Mouse (Mus musculus) mammary gland, adult 2 months (tissue): ENCODE results near the gene Folr2. TPM values are rescaled to one million over a fixed set of nuclear protein-coding genes. Genes with fewer than 3 reads are reported as not detected.

Experiments
- polyA plus RNA-seq: library from polyadenylated mRNA; depleted of rRNA; stranded (reverse); fragments of >200 nt; gene quantifications from 2 replicates; pipeline ENCODE4 v1.2.3, GENCODE M21; 2012; ENCODE audit warnings: low replicate concordance; rRNA removed

Gene Folr2
- polyA plus RNA-seq, result 99.2 and 198 TPM in 2 replicates

DNA sequence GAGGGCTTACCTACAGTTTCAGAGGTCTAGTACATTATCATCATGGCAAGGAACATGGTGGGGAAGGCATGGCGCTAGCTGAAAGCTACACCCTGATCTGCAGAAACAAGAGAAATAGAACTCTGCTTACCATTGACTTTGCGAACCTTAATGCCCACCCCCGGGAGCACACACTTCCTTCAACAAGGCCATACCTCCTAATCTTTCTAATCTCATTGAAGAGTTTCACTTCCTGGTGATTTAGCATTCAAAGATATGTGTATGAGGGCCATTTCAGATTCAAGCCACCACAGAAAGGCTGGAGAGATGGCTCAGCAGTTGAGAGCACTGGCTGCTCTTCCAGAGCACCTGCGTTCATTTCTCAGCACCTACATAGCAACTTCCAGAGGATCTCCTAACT lies at the start of gene Folr2:
Gene Folr2, minus strand, starts transcription at position 101 of the 400 bp plus-strand sequence.

GRCm38 (mm10) chr7:101906287-101906681 lies 49.3 kb upstream of the Folr2 start, which contains the start of gene Tomt:
Gene Tomt (minus strand): TSS chr7:101906359.

DNA sequence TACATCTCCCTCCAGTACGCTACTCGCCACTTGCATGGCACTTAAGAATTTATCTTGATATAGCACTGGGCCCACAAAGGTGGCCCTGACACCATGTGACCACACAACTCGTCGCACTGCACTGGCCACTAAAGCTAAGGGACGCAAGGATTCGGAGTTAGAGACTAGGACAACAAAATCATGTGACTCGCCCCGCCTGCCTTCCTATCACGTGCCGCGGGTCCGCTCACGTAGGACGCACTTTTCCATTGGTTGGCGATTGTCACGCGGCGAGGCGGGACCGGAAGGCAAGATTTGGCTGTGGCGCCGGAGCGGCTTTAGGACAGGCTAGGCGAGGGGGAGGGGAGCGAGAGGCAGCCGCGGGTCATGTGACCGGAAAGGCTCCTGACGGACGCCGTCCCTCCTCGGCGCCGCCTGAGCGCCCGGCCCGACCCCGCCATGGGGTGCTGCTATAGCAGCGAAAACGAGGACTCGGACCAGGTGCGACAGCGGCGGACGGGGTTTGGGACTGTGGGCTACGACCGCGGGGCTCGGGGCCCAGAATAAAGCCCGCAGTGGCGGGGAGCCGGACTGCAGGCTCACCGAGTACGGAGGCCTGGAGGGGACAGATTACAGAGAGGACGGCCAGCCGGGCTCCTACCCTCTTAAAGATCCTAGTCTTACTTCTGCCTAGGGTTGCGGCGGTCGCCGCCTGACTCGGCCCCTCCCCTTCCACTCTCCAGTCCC lies 48.7 kb upstream of the Folr2 start, which contains the start of gene Lamtor1:
Gene Lamtor1, plus strand, starts transcription at position 344 of the 726 bp plus-strand sequence.

DNA sequence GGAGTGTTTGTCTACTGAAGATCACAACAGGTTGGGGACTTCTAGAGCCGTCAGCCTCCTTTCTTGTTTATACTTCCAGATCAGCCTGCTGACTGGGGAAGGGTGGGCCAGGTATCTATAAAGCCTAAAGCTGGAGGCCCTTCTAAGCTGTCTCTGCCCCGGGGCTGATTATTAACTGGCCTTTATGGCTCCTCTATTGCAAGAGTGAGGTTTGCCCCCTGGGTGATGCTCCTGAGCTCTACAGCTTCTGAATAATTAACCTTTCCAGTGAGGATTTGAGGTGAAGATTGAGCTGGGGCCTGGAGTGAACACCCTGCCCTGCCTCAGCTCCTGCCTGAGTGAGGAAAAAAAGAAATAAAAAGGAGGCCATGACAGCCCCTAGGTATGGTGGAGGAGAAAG lies 13.6 kb upstream of the Folr2 start, which contains the start of gene Folr1:
Gene Folr1, minus strand, starts transcription at position 160 of the 400 bp plus-strand sequence.

GRCm38 (mm10) chr7:101863415-101863814 lies 6.4 kb upstream of the Folr2 start, which contains the start of gene Anapc15:
Gene Anapc15 (plus strand): TSS chr7:101863715.

DNA sequence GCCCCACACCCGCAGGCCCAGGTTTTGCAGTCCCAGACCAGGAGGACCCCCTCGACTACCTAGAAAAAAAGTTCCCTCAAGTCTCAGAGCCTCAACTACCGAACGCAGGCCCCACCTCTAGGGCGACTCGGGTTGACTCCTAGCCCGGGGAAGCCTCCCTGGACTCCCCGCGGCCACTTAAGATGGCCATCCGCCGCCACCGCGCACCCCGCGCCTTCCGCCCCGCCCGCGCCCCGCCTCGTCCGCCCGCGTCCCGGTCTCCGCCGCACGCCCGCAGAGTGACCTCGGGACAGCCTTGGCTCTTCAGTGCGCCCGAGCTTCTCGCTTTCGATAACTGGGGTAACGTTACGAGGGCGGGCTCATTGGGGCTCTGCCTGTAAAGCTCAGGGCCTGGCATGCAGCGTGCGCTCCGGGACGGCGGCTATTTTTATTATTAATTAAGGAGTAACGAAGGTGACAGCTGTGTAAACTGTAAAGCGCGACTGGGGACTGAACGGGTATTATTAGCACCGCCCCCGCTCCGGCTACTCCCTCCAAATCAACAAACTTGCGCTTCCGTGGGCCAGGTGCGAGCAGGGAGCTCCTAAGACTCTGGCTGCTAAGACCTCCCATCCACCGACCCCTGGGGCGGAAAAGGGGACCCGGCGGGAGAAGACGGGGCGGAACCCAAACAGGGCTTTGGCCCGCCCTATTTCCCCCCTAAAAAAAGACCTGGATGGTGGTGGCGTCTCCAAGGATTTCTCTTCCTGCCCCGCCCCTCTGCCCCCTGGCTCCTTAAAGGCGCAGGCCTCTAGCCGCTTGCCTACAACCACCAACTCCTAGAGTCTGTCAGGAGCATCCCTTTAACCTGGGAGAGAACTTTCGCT lies 19.2 kb downstream of the Folr2 start, which contains the start of gene Inppl1:
Gene Inppl1, minus strand, starts transcription at position 624 of the 866 bp plus-strand sequence.

GRCm38 (mm10) chr7:101817861-101818401 lies 39.1 kb downstream of the Folr2 start, which contains the start of gene Phox2a:
Gene Phox2a (plus strand): TSS chr7:101818313.

Other genes starting within 250 kb of the Folr2 start
- gene Clpb, start 193.6 kb downstream of the Folr2 start, polyA plus RNA-seq, result 23.6 and 48.0 TPM in 2 replicates
- gene Phox2a, start 38.9 kb downstream of the Folr2 start, polyA plus RNA-seq, result 0.17 TPM in 1 of 2 replicates, not detected in the other
- gene Inppl1, start 19.0 kb downstream of the Folr2 start, polyA plus RNA-seq, result 117 and 153 TPM in 2 replicates
- 45.5 and 65.2 TPM in 2 replicates for gene Anapc15, start 6.5 kb upstream of the Folr2 start, polyA plus RNA-seq
- 4.3 and 4.6 TPM in 2 replicates for gene Folr1, start 13.6 kb upstream of the Folr2 start, polyA plus RNA-seq
- gene Lamtor1, start 48.7 kb upstream of the Folr2 start, polyA plus RNA-seq, result 312 and 343 TPM in 2 replicates
- gene Tomt, start 49.2 kb upstream of the Folr2 start, polyA plus RNA-seq, result 0.60 and 0.75 TPM in 2 replicates
- 10.1 and 22.7 TPM in 2 replicates for gene Lrrc51, start 76.7 kb upstream of the Folr2 start, polyA plus RNA-seq
- 88.8 and 110 TPM in 2 replicates for gene Numa1, start 76.9 kb upstream of the Folr2 start, polyA plus RNA-seq
- gene Il18bp, start 161.5 kb upstream of the Folr2 start, polyA plus RNA-seq, result 18.8 and 23.5 TPM in 2 replicates
- 12.6 and 30.7 TPM in 2 replicates for gene Rnf121, start 208.3 kb upstream of the Folr2 start, polyA plus RNA-seq
- gene Xndc1, start 208.3 kb upstream of the Folr2 start, polyA plus RNA-seq, result 20.6 and 21.7 TPM in 2 replicates
- 4.1 and 4.3 TPM in 2 replicates for gene Xntrpc, start 208.5 kb upstream of the Folr2 start, polyA plus RNA-seq
- 0.73 TPM in 1 of 2 replicates, not detected in the other for gene Trpc2, start 225.9 kb upstream of the Folr2 start, polyA plus RNA-seq
- 0.29 and 82.2 TPM in 2 replicates for gene Art1, start 244.5 kb upstream of the Folr2 start, polyA plus RNA-seq